Mouse (Mus musculus) kidney, postnatal 0 days (tissue): ENCODE results near the gene Entpd1. TPM values are rescaled to one million over a fixed set of nuclear protein-coding genes. Genes with fewer than 3 reads are reported as not detected.
"Not testable (repeated sequence)": the region's sequence is repeated elsewhere in the genome, so short reads cannot be mapped to it uniquely, and the experiment has no call there.

ENCODE experiments used
- ATAC-seq: fragments of 200-750 bp; cut with Nextera tagmentation; replicated peaks from 2 replicates; pipeline ENCODE4 v1.8.0; 2017; ENCODE audit warnings: low read depth, moderate number of reproducible peaks, moderate TSS enrichment, moderate library complexity; ENCODE audit not compliant: low FRiP score
- DNase-seq: peaks from one replicate; pipeline ENCODE4 v3.0.0-alpha.2; 2016; ENCODE audit warnings: low spot score
- H3K27ac ChIP-seq: fragments of 300-500 bp; sonication (generic); 2 replicates; pipeline ENCODE4 v1.5.1; 2014; ENCODE audit warnings: mild to moderate bottlenecking
- H3K27me3 ChIP-seq: fragments of 300-500 bp; sonication (generic); 2 replicates; pipeline ENCODE4 v1.6.1; 2014; ENCODE audit warnings: low read length, mixed read lengths; ENCODE audit not compliant: insufficient read depth
- H3K36me3 ChIP-seq: fragments of 300-500 bp; sonication (generic); 2 replicates; pipeline ENCODE4 v1.6.1; 2014; ENCODE audit warnings: low read length, mixed read lengths; ENCODE audit not compliant: insufficient read depth
- H3K4me1 ChIP-seq: fragments of 300-500 bp; sonication (generic); replicated peaks from 2 replicates; pipeline ENCODE4 v1.6.1; 2014; ENCODE audit warnings: antibody characterized with exemption, low read length, mixed read lengths; ENCODE audit not compliant: insufficient read depth
- H3K4me2 ChIP-seq: fragments of 300-500 bp; sonication (generic); 2 replicates; pipeline ENCODE4 v1.6.1; 2014; ENCODE audit warnings: mild to moderate bottlenecking, low read length, moderate library complexity, mixed read lengths
- H3K4me3 ChIP-seq: fragments of 300-500 bp; sonication (generic); replicated peaks from 2 replicates; pipeline ENCODE4 v1.5.1; 2014; ENCODE audit warnings: low read depth, low read length
- H3K9ac ChIP-seq: fragments of 300-500 bp; sonication (generic); 2 replicates; pipeline ENCODE4 v1.6.1; 2014; ENCODE audit warnings: low read depth, low read length
- H3K9me3 ChIP-seq: fragments of 300-500 bp; sonication (generic); replicated peaks from 2 replicates; pipeline ENCODE4 v1.6.1; 2016; ENCODE audit warnings: low read length, inconsistent platforms, mixed read lengths
- CTCF ChIP-seq: IDR thresholded peaks from 2 replicates; pipeline ENCODE4 v1.5.1; 2016; ENCODE audit warnings: antibody characterized with exemption, low read depth, mild to moderate bottlenecking, moderate library complexity
- WGBS: fragments of 180-500 bp; shearing (Covaris S2); extraction: QIAGEN DNeasy Blood & Tissue Kit; methylation state at CpG from one replicate; pipeline ENCODE4 v1.1.7; 2014; 5-methylcytosine and 5-hydroxymethylcytosine counted together
- polyA plus RNA-seq: library from polyadenylated mRNA; unstranded; fragments of >200 nt; fragmentation: Nextera tagmentation; extraction: Ambion mirVana; gene quantifications from 2 replicates; pipeline ENCODE4 v1.2.1, GENCODE M21; 2015

Gene Entpd1
- polyA plus RNA-seq, 1 experiment from 2014 or later: 9.1 TPM

GRCm38 (mm10) chr19:40616021-40616420 is 3.9 kb downstream of the Entpd1 start:
- H3K9me3 ChIP-seq: no peaks in the 10 kb centered on the region
- TF ChIP-seq CTCF: no peak
- no peaks in the 10 kb centered on the region for H3K36me3 ChIP-seq
- WGBS: 46% methylated on average over 7 of the region's 7 CpGs
- no peak overlapping the region for H3K9ac ChIP-seq
- DNase-seq (no peak), ATAC-seq (no peak)
- no peak overlapping the region for H3K4me2 ChIP-seq
- no peaks in the 10 kb centered on the region for H3K27me3 ChIP-seq
- H3K4me3 ChIP-seq: no peak overlapping the region
- no peak overlapping the region for H3K27ac ChIP-seq
- H3K4me1 ChIP-seq: 0 out of 2 replicates have a peak, but pooled peaks cover 4% of the 10 kb centered on the region

- H3K9me3 ChIP-seq, H3K27me3 ChIP-seq, ATAC-seq, H3K36me3 ChIP-seq, H3K27ac ChIP-seq, H3K4me2 ChIP-seq, H3K4me3 ChIP-seq, H3K4me1 ChIP-seq, DNase-seq, H3K9ac ChIP-seq: not testable (repeated sequence)
- 41% methylated on average over 10 of the region's 26 CpGs for WGBS
These were observed 9.4 kb downstream of the Entpd1 start for GRCm38 (mm10) chr19:40621616-40622015.

DNA sequence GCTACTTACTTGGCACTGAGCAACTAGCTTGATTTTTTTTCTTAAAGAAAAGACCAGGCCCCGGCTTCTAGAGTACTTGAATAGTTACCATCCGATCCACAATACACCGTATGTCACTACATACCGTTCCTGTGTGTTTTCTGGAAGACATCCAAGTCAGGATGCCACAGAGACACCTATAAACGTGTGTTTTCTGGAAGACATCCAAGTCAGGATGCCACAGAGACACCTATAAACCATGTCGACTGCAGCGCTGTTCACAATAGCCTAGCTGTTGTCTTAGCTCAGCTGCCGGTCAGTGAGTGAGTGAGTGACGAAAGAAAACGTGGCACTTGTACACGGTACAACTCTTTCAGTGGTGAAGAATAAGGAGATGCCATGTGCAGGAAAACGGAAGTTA is 13.8 kb downstream of the Entpd1 start:
- Histone ChIP-seq H3K4me1 (no peaks in the 10 kb centered on the region), H3K27me3 (no peaks in the 10 kb centered on the region), H3K36me3 (no peaks in the 10 kb centered on the region), H3K9me3 (no peaks in the 10 kb centered on the region), H3K27ac (no peak overlapping the region), H3K9ac (no peak overlapping the region), H3K4me3 (no peak overlapping the region), H3K4me2 (no peak overlapping the region)
- no peak for TF ChIP-seq CTCF
- no peak for DNase-seq
- WGBS: 40% methylated on average over 12 of the region's 12 CpGs
- no peak for ATAC-seq

- no peak overlapping the region for H3K4me3 ChIP-seq
- no peak overlapping the region for H3K9ac ChIP-seq
- H3K27me3 ChIP-seq: no peaks in the 10 kb centered on the region
- ATAC-seq (no peak), DNase-seq (no peak)
- H3K36me3 ChIP-seq: no peaks in the 10 kb centered on the region
- no peak overlapping the region for H3K27ac ChIP-seq
- no peaks in the 10 kb centered on the region for H3K4me1 ChIP-seq
- no peaks in the 10 kb centered on the region for H3K9me3 ChIP-seq
- TF ChIP-seq CTCF: no peak
- no peak overlapping the region for H3K4me2 ChIP-seq
These were observed 16.8 kb downstream of the Entpd1 start for GRCm38 (mm10) chr19:40628950-40629349.

DNA sequence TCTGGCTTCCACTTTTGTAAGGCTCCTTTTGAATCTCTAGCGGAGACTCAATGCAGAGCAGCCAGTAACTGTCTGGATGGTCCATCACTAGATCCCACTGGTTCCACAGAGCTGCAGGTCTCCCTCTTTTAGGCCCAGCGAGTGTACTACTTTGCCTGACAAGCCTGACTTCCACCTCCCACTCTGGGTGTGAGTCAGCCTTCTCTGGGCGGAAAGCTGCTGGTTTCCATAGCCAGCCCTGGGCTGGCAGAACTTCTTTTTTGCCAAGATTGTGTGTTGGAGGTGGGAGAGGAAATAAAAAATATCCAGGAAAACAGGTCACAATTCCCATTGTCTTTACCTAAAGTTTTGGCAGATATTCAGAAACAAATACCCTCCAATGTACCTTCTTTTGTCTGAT is 17.9 kb downstream of the Entpd1 start:
- WGBS: 80% methylated on average over 3 of the region's 3 CpGs
- no peak for TF ChIP-seq CTCF
- H3K4me2 ChIP-seq: no peak overlapping the region
- ATAC-seq: no peak
- peak; percentile 36 for DNase-seq
- H3K27ac ChIP-seq: peak overlapping the region; percentile 54; the same call in 1 of the 2 replicates
- H3K4me1 ChIP-seq: no peaks in the 10 kb centered on the region
- H3K9ac ChIP-seq: no peak overlapping the region
- H3K27me3 ChIP-seq: no peaks in the 10 kb centered on the region
- H3K9me3 ChIP-seq: no peaks in the 10 kb centered on the region
- no peaks in the 10 kb centered on the region for H3K36me3 ChIP-seq
- H3K4me3 ChIP-seq: no peak overlapping the region

DNA sequence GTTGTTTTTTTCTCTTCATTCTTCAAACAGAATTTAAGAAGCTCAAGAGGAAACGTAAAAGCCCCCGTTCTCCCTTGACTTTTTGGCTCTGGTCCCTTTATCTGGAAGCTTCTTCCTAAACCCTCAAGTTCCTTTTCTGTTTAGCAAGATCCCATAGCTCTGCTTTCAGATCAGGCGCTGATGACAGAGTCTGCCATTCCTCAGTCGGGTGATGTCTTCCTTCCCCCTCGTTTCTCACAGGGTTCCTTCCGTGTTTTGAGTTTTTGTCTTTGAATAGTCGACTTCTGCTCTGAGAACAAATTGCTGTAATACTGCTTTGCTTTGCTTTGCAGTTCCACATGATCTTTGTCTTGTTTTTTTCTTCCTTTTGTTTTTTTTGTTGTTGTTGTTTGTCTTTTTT is 18.4 kb downstream of the Entpd1 start:
- ATAC-seq: no peak
- TF ChIP-seq CTCF: no peak
- WGBS: 73% methylated on average over 7 of the region's 7 CpGs
- Histone ChIP-seq H3K9ac (no peak overlapping the region), H3K9me3 (no peaks in the 10 kb centered on the region), H3K4me3 (no peak overlapping the region), H3K27me3 (no peaks in the 10 kb centered on the region), H3K4me1 (no peaks in the 10 kb centered on the region), H3K4me2 (no peak overlapping the region), H3K36me3 (no peaks in the 10 kb centered on the region), H3K27ac (peak overlapping the region; percentile 54; the same call in 1 of the 2 replicates)
- no peak for DNase-seq

- Histone ChIP-seq H3K9ac (no peak overlapping the region), H3K27ac (no peak overlapping the region), H3K4me3 (no peak overlapping the region), H3K4me1 (no peaks in the 10 kb centered on the region), H3K4me2 (no peak overlapping the region), H3K36me3 (no peaks in the 10 kb centered on the region), H3K27me3 (no peaks in the 10 kb centered on the region), H3K9me3 (no peaks in the 10 kb centered on the region)
- no peak for ATAC-seq
- WGBS: 55% methylated on average over 3 of the region's 3 CpGs
- TF ChIP-seq CTCF: no peak
- no peak for DNase-seq
These were observed 20.0 kb downstream of the Entpd1 start for GRCm38 (mm10) chr19:40632193-40632592.
